Mouse (Mus musculus) ES-E14 (cell line): ENCODE measurements at regions not wholly inside any gene's neighbourhood (a gene's known extent, or its start where the extent isn't known, plus 50 kb on each side); places are given as distances from the start of the nearest gene placed in this dataset.

Source experiments
- DNase-seq: peaks from one replicate; pipeline ENCODE4 v3.0.0-alpha.2; 2013; ENCODE audit warnings: low read depth, low spot score
- H3K27ac ChIP-seq: 2 replicates; pipeline ENCODE4 v1.5.1; 2012; ENCODE audit warnings: low read depth, mild to moderate bottlenecking, low read length, moderate library complexity, mixed read lengths; ENCODE audit not compliant: poor library complexity, insufficient read depth, severe bottlenecking
- H3K36me3 ChIP-seq: 2 replicates; pipeline ENCODE4 v1.6.1; 2012; ENCODE audit warnings: mild to moderate bottlenecking, low read length, moderate library complexity, mixed read lengths; ENCODE audit not compliant: control insufficient read depth, poor library complexity, insufficient read depth, severe bottlenecking
- H3K4me1 ChIP-seq, 2 experiments: fragments of 150-350 bp in 1 of 2; sonication (generic) in 1 of 2; 2 replicates each; pipeline ENCODE4 v1.6.1; 2012; ENCODE audit warnings: low read length in 2 of 2, mild to moderate bottlenecking in 1 of 2, mixed read lengths in 1 of 2; ENCODE audit not compliant: control insufficient read depth in 2 of 2, insufficient read depth in 2 of 2, poor library complexity in 1 of 2
- H3K4me3 ChIP-seq, 2 experiments: fragments of 150-350 bp in 1 of 2; sonication (generic) in 1 of 2; 2 replicates each; pipeline ENCODE4 v1.5.1; 2012; ENCODE audit warnings: low read length in 2 of 2, low read depth in 1 of 2, mild to moderate bottlenecking in 1 of 2, mixed read lengths in 1 of 2; ENCODE audit not compliant: insufficient read depth in 1 of 2, poor library complexity in 1 of 2, severe bottlenecking in 1 of 2
- H3K9ac ChIP-seq: 2 replicates; pipeline ENCODE4 v1.6.1; 2012; ENCODE audit warnings: low read depth, mild to moderate bottlenecking, low read length, mixed read lengths; ENCODE audit not compliant: poor library complexity, insufficient read depth, severe bottlenecking
- H3K9me3 ChIP-seq: fragments of 150-350 bp; sonication (generic); 2 replicates; pipeline ENCODE4 v1.6.1; 2012; ENCODE audit warnings: low read depth, mild to moderate bottlenecking, low read length; ENCODE audit not compliant: control insufficient read depth, insufficient read depth
- CHD2 ChIP-seq: IDR thresholded peaks from 2 replicates; pipeline ENCODE4 v1.6.1; 2014; ENCODE audit warnings: mild to moderate bottlenecking, low read depth, low read length, inconsistent platforms
- HCFC1 ChIP-seq: IDR thresholded peaks from 2 replicates; pipeline ENCODE4 v1.6.1; 2012; ENCODE audit warnings: low read length, inconsistent platforms, borderline replicate concordance; ENCODE audit not compliant: insufficient read depth
- MAFK ChIP-seq: IDR thresholded peaks from 2 replicates; pipeline ENCODE4 v1.6.1; 2014; ENCODE audit warnings: mild to moderate bottlenecking, low read depth, low read length, inconsistent platforms; ENCODE audit not compliant: insufficient read depth
- ZC3H11A ChIP-seq: IDR thresholded peaks from 2 replicates; pipeline ENCODE4 v1.6.1; 2012; ENCODE audit warnings: low read depth, mild to moderate bottlenecking, inconsistent platforms, low read length, borderline replicate concordance
- ZNF384 ChIP-seq: IDR thresholded peaks from 2 replicates; pipeline ENCODE4 v1.6.1; 2012; ENCODE audit warnings: low read depth, low read length, inconsistent platforms
- in situ Hi-C, 2 experiments: fragments of 600-800 bp; cut with MboI; formaldehyde crosslinking; loops; one replicate each; pipeline ENCODE4 v1.15.1; 2025; ENCODE audit warnings: low sequenced_read_pairs in 2 of 2, inconsistent platforms in 1 of 2; ENCODE audit not compliant: unreplicated experiment in 2 of 2

DNA sequence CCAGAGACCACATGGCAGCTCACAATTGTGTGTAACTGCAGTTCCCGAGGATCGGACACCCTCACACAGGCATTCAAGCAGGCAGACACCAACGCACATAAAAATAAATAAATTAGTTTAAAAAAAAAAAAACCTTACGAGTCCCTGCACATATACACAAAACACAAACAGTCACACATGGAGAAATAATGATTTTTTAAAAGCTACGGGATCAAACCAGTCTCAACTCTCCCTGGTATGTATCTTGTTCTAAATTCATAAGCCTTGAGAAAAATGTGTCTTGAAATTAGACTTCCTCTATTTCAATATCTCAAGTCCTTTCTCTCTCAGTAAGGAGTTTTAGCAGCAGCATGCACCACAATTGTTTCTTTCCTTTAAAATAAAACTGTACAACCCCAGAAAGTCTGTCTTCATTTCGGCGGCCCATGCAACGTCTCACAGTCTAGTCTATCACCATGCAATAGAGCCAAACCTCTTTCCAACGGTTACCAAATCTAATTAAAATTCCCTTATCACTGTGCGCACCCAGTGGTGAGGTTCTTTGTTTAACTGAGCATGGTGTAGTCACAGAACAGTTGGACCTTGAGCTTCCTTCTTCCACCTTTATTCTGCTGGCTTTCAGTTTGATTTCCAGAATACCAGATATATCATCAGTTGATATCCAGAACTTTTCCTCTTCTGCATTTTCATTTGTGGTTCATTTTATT, 86.8 kb upstream of the Gm47985 start:
- Histone ChIP-seq H3K36me3 (no peaks in the 10 kb centered on the region), H3K9ac (no peak overlapping the region), H3K4me3 (no peak overlapping the region), H3K4me1 (no peaks in the 10 kb centered on the region), H3K9me3 (no peaks in the 10 kb centered on the region), H3K27ac (no peak overlapping the region)
- TF ChIP-seq ZC3H11A = no peak
- in situ Hi-C loops = loop anchor here in 1 of 2 experiments (25.0 kb wide), 1 partner anchor 242 kb away; the partner anchor contains the start of gene Ivns1abp
- DNase-seq = no peak

GRCm38 (mm10) chr1:151096079-151096478, 86.3 kb upstream of the Gm47985 start:
- in situ Hi-C loops = loop anchor here in 1 of 2 experiments (25.0 kb wide), 1 partner anchor 241 kb away; the partner anchor contains the start of gene Ivns1abp
- Histone ChIP-seq H3K9ac (no peak overlapping the region), H3K36me3 (no peaks in the 10 kb centered on the region), H3K4me1 (no peaks in the 10 kb centered on the region), H3K9me3 (no peaks in the 10 kb centered on the region), H3K27ac (no peak overlapping the region), H3K4me3 (no peak overlapping the region)
- no peak for DNase-seq
- TF ChIP-seq ZC3H11A (no peak), CHD2 (no peak), HCFC1 (no peak), ZNF384 (no peak)

DNA sequence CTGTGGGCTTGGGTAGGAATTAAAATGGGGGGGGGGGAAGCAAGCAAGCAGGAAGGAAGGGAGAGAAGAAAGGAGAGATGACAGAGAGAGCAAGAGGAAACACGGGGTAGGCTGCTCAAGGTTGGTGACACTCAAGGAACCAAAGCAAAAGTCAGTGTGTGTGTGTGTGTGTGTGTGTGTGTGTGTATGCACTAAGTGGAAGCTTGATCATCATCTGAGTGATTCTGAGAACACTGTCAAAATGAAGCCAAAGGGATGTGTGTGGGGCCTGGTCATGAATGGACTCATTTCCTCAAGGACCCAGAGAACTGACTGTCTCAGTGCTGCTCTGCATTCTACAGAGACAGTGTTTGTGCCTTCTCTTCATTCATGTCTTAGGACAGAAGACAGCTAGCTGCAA, 84.8 kb upstream of the Gm47985 start:
- H3K27ac ChIP-seq = no peak overlapping the region
- no peak overlapping the region for H3K4me3 ChIP-seq
- DNase-seq = no peak
- H3K9ac ChIP-seq = no peak overlapping the region
- H3K9me3 ChIP-seq = no peaks in the 10 kb centered on the region
- H3K36me3 ChIP-seq = no peaks in the 10 kb centered on the region
- in situ Hi-C loops = loop anchor here in 1 of 2 experiments (25.0 kb wide), 1 partner anchor 240 kb away; the partner anchor contains the start of gene Ivns1abp
- no peaks in the 10 kb centered on the region for H3K4me1 ChIP-seq
- TF ChIP-seq ZNF384 = no peak
- TF ChIP-seq MAFK = no peak

DNA sequence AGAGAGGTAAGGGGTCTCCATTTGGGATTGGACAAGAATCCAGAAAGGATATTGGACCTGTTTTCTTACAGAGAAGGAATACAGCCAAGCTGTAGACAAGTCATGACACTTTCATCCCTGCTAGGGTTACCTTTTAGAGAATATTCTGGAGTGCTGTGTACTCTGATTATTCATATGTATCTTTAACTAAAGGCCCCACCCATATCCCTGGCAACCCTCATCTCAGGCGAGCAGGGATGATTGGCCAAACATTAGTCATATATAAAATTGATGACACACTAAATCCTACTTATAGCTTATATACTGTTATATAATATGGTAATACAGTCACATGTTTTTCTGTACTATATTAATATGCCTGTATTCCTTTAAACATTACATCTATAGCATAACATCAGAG, 83.6 kb upstream of the Gm47985 start:
- no peak overlapping the region for H3K27ac ChIP-seq
- no peak overlapping the region for H3K4me3 ChIP-seq
- DNase-seq = no peak
- no peak overlapping the region for H3K9ac ChIP-seq
- H3K9me3 ChIP-seq = no peaks in the 10 kb centered on the region
- TF ChIP-seq HCFC1 (no peak), MAFK (no peak), ZNF384 (no peak), CHD2 (no peak), ZC3H11A (no peak)
- no peaks in the 10 kb centered on the region for H3K4me1 ChIP-seq
- in situ Hi-C loops = loop anchor here in 1 of 2 experiments (25.0 kb wide), 1 partner anchor 239 kb away; the partner anchor contains the start of gene Ivns1abp
- H3K36me3 ChIP-seq = no peaks in the 10 kb centered on the region
